Mouse (Mus musculus) hindbrain, postnatal 0 days (tissue): ENCODE results near the gene Faim2. TPM values are rescaled to one million over a fixed set of nuclear protein-coding genes. Genes with fewer than 3 reads are reported as not detected.

ENCODE experiments used
- ATAC-seq: fragments of 200-750 bp; cut with Nextera tagmentation; 2 replicates; pipeline ENCODE4 v1.8.0; 2017; ENCODE audit warnings: mild to moderate bottlenecking, moderate TSS enrichment, moderate library complexity
- DNase-seq: peaks from one replicate; pipeline ENCODE4 v3.0.0-alpha.2; 2015; ENCODE audit warnings: low spot score
- H3K27ac ChIP-seq: fragments of 300-500 bp; sonication (generic); 2 replicates; pipeline ENCODE4 v1.5.1; 2014; ENCODE audit warnings: mild to moderate bottlenecking
- H3K27me3 ChIP-seq: fragments of 300-500 bp; sonication (generic); 2 replicates; pipeline ENCODE4 v1.6.1; 2014; ENCODE audit warnings: low read length, mixed read lengths; ENCODE audit not compliant: insufficient read depth
- H3K36me3 ChIP-seq: fragments of 300-500 bp; sonication (generic); 2 replicates; pipeline ENCODE4 v1.6.1; 2014; ENCODE audit warnings: low read length, mixed read lengths; ENCODE audit not compliant: insufficient read depth
- H3K4me1 ChIP-seq: fragments of 300-500 bp; sonication (generic); 2 replicates; pipeline ENCODE4 v1.6.1; 2014; ENCODE audit warnings: antibody characterized with exemption, low read length, mixed read lengths; ENCODE audit not compliant: insufficient read depth
- H3K4me2 ChIP-seq: fragments of 300-500 bp; sonication (generic); 2 replicates; pipeline ENCODE4 v1.6.1; 2014; ENCODE audit warnings: low read depth, mild to moderate bottlenecking, low read length, moderate library complexity, mixed read lengths
- H3K4me3 ChIP-seq: fragments of 300-500 bp; sonication (generic); 2 replicates; pipeline ENCODE4 v1.5.1; 2014; ENCODE audit warnings: low read length
- H3K9ac ChIP-seq: fragments of 300-500 bp; sonication (generic); replicated peaks from 2 replicates; pipeline ENCODE4 v1.6.1; 2014; ENCODE audit warnings: mild to moderate bottlenecking, low read length, moderate library complexity, mixed read lengths
- H3K9me3 ChIP-seq: fragments of 300-500 bp; sonication (generic); 2 replicates; pipeline ENCODE4 v1.6.1; 2016; ENCODE audit warnings: low read length, mixed read lengths
- CTCF ChIP-seq: IDR thresholded peaks from 2 replicates; pipeline ENCODE4 v1.5.1; 2016; ENCODE audit warnings: antibody characterized with exemption, control low read depth, low read depth
- WGBS: fragments of 180-500 bp; shearing (Covaris S2); extraction: QIAGEN DNeasy Blood & Tissue Kit; methylation state at CpG from one replicate; pipeline ENCODE4 v1.1.7; 2014; 5-methylcytosine and 5-hydroxymethylcytosine counted together
- polyA plus RNA-seq: library from polyadenylated mRNA; unstranded; fragments of >200 nt; fragmentation: Nextera tagmentation; extraction: Ambion mirVana; gene quantifications from 2 replicates; pipeline ENCODE4 v1.2.1, GENCODE M21; 2015
- total RNA-seq: library from RNA; depleted of rRNA; stranded (reverse); fragments of >200 nt; gene quantifications from 2 replicates; pipeline ENCODE4 v1.2.3, GENCODE M21; 2014

Faim2 gene
- total and polyA plus RNA-seq, 2 experiments from 2014 or later, result 33.4 to 57.9 TPM

DNA sequence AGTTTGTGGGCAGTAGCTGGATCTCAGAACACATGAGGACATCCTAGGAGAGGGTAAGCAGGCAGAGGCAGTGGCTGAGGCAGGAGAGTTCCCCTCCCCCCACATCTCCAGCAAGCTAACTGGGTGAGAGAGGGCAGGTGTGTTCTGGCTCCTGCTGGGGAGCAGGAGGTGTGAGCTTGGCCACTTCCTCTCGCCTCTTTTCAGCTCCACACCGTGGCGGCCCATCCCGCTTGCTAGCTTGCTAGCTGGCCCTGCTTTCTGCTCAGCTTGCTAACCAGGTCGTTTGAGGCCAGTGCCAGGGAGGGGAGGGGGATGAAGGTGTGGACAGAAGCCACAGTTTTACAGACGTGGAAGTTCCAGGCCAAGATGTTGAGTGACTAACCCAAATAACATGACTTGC lies 3.2 kb upstream of the Faim2 start:
- ATAC-seq (no peak), DNase-seq (no peak)
- H3K9me3 ChIP-seq, result no peaks in the 10 kb centered on the region
- no peak overlapping the region for H3K27ac ChIP-seq
- H3K9ac ChIP-seq, result no peak overlapping the region
- no peak overlapping the region for H3K4me2 ChIP-seq
- 0 out of 2 replicates have a peak, but pooled peaks cover 12% of the 10 kb centered on the region for H3K4me1 ChIP-seq
- no peak for TF ChIP-seq CTCF
- H3K4me3 ChIP-seq, result no peak overlapping the region
- no peaks in the 10 kb centered on the region for H3K36me3 ChIP-seq
- H3K27me3 ChIP-seq, result no peaks in the 10 kb centered on the region
- WGBS, result 52% methylated on average over 6 of the region's 6 CpGs

DNA sequence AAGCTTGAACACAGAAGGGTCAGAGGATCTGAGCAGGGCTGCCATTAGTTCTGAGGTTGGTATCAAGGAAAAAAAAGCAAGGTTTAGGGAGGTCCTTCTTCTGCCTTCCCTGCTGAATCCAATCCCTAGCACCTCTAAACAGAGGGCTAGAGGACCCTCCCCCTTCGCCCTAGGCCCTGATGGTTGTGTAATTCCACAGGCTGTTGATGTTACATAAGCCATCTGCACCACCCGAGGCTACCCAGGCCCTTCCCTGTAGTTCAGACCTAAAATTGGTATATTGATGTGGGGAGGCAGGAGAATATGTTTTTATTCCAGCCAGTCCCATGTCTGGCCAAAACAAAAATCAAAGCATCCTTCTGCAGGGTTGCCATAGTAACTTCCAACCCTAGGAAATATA lies 1.3 kb downstream of the Faim2 start:
- Histone ChIP-seq H3K27ac (peak overlapping the region; percentile 86), H3K4me1 (0 out of 2 replicates have a peak, but pooled peaks cover 12% of the 10 kb centered on the region), H3K4me2 (peak overlapping the region; percentile 52), H3K9ac (peak overlapping the region; percentile 50), H3K36me3 (no peaks in the 10 kb centered on the region), H3K27me3 (no peaks in the 10 kb centered on the region), H3K4me3 (peak overlapping the region; percentile 26), H3K9me3 (no peaks in the 10 kb centered on the region)
- TF ChIP-seq CTCF, result no peak
- ATAC-seq (no peak), DNase-seq (peak; percentile 16)
- WGBS, result 63% methylated on average over 2 of the region's 2 CpGs

DNA sequence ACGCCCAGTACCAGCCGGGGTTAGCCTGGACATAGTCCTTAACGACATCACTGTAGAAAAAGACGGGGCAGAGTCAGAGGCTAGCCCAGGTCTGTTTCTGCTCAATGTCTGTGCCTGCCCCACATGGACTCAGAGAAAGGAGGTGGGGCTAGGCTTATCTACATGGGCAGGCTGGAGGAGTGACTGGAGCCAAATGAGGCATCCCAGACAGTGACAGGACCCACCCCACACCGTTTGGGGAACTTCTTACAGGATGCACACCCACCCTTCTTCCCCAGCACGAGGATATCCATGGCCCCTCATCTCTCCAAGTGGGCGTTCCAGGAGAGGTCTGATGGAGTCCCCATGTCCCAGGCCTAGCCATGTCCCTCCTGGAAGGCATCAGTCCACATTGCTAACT lies 7.7 kb downstream of the Faim2 start:
- H3K9me3 ChIP-seq, result no peaks in the 10 kb centered on the region
- WGBS, result 82% methylated on average over 7 of the region's 7 CpGs

DNA sequence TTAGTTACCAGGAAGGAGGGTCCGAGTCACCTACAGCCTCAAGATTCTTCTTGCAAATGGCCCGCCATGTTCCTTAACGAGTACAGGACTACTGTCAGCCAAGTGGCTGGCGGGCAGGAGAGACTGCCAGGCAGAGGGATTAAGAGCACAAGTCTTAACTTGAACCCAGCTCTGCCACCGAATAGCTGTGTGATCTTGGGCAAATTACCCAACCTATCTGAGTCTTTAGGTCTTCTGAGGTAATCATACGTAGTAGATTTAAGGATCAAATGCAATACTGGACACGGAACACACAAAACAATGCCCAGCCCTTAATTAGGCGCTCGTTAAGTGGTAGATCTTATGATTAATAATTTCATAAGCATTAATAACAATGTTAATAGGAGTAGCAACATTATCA lies 8.3 kb downstream of the Faim2 start:
- Histone ChIP-seq H3K9me3 (no peaks in the 10 kb centered on the region), H3K9ac (no peak overlapping the region), H3K4me1 (no peaks in the 10 kb centered on the region), H3K36me3 (no peaks in the 10 kb centered on the region), H3K27ac (no peak overlapping the region), H3K4me3 (no peak overlapping the region), H3K4me2 (no peak overlapping the region), H3K27me3 (no peaks in the 10 kb centered on the region)
- 87% methylated on average over 9 of the region's 9 CpGs for WGBS
- DNase-seq, result no peak
- ATAC-seq, result no peak
- no peak for TF ChIP-seq CTCF

More for the DNA sequence above, 7.7 kb downstream of the Faim2 start:
- H3K4me1 ChIP-seq, result no peaks in the 10 kb centered on the region
- ATAC-seq (no peak), DNase-seq (no peak)
- no peak overlapping the region for H3K4me2 ChIP-seq
- H3K9ac ChIP-seq, result no peak overlapping the region
- H3K36me3 ChIP-seq, result no peaks in the 10 kb centered on the region
- H3K4me3 ChIP-seq, result no peak overlapping the region
- no peaks in the 10 kb centered on the region for H3K27me3 ChIP-seq
- H3K27ac ChIP-seq, result no peak overlapping the region
- TF ChIP-seq CTCF, result no peak

DNA sequence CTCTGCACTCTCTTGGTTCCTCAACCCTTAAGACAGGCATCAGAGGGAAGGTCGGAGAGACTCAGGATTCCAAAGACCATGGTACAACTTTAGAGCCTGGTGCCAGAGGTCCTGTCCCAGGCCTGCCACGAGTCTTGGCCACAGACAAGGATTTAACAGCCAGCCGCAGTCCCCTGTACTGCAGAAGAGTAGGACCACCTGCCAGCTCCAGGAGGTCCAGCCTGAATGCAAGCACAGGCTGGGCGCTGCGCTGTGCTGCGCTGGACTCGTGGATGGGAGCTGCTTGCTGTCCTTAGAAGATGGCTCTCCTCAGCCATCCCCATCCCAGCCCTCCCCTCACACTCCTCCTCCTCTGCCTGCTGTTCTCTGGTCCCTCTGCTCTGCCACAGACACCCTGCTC lies 10.2 kb downstream of the Faim2 start:
- Histone ChIP-seq H3K27ac (no peak overlapping the region), H3K4me1 (no peaks in the 10 kb centered on the region), H3K4me2 (no peak overlapping the region), H3K9ac (no peak overlapping the region), H3K9me3 (no peaks in the 10 kb centered on the region), H3K4me3 (no peak overlapping the region), H3K36me3 (no peaks in the 10 kb centered on the region), H3K27me3 (no peaks in the 10 kb centered on the region)
- DNase-seq, result no peak
- 43% methylated on average over 7 of the region's 7 CpGs for WGBS
- TF ChIP-seq CTCF, result no peak
- no peak for ATAC-seq

DNA sequence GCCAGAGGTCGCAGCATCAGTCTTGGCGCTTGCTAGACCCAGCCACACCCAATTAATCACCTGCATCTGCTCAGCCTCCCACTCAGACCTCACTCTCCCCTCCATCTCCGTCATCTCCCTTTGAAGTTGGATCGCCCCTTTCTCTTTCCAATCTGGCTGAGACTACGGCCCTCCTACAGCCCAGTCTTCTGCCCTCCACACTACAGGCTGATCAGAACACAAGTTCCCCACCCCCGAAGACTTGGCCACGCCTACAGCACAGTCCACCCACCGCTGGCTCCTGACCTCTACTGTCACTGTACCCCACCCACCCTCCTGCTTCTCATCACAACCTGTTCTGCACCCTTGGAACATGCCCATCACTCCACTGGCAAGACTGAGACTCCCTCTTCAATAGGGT lies 11.2 kb downstream of the Faim2 start:
- no peaks in the 10 kb centered on the region for H3K36me3 ChIP-seq
- DNase-seq (no peak), ATAC-seq (no peak)
- no peaks in the 10 kb centered on the region for H3K27me3 ChIP-seq
- H3K4me2 ChIP-seq, result no peak overlapping the region
- no peaks in the 10 kb centered on the region for H3K4me1 ChIP-seq
- no peak for TF ChIP-seq CTCF
- no peak overlapping the region for H3K9ac ChIP-seq
- H3K9me3 ChIP-seq, result no peaks in the 10 kb centered on the region
- H3K27ac ChIP-seq, result no peak overlapping the region
- H3K4me3 ChIP-seq, result no peak overlapping the region
- 58% methylated on average over 8 of the region's 8 CpGs for WGBS

DNA sequence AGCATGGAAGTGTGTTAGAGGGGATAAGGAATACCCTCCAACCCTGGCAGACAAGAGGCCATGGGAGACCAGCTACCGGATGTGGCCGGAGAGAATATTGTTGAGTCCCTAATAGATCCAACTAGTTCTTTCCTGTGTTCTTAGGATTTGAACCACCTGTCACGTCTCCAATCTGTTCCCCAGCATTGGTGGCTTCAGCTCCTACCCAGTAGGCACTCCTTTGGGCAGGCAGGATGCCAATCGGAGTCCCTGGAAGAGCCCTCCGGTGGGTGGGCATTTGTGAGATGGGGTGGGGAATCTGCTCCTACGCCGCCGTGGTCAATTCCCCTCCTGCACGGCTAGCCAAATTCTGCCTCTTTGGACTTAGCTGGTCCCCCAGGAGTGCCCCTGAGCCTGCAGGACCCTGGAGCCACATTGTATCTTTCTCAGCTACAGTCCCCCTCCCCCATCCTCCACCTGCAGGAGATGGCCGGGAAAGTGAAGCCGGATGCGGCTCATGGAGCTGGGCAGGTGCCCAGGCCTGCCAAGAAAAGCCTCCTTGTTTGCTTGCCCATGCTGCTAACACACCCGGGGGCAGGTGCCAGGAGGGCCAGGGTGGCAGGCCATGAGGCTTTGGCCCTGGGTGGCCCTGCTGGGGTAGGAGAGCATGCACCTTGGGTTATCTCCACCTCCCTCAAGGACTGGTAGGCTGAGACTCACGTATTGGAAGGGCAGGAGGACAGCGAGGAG lies 16.0 kb downstream of the Faim2 start:
- 62% methylated on average over 15 of the region's 15 CpGs for WGBS
- Histone ChIP-seq H3K4me3 (no peak overlapping the region), H3K9me3 (no peaks in the 10 kb centered on the region), H3K27me3 (no peaks in the 10 kb centered on the region), H3K4me1 (no peaks in the 10 kb centered on the region), H3K36me3 (no peaks in the 10 kb centered on the region), H3K4me2 (no peak overlapping the region), H3K27ac (no peak overlapping the region), H3K9ac (no peak overlapping the region)
- TF ChIP-seq CTCF, result no peak
- no peak for ATAC-seq
- no peak for DNase-seq
